Mouse (Mus musculus) liver, adult (tissue): ENCODE results near the gene Fez1.

Experiments used
- GATA4 ChIP-seq: IDR thresholded peaks from 2 replicates; pipeline ENCODE4 v1.6.1; 2014; ENCODE audit warnings: mild to moderate bottlenecking, low read length; ENCODE audit not compliant: insufficient replicate concordance

Gene Fez1

DNA sequence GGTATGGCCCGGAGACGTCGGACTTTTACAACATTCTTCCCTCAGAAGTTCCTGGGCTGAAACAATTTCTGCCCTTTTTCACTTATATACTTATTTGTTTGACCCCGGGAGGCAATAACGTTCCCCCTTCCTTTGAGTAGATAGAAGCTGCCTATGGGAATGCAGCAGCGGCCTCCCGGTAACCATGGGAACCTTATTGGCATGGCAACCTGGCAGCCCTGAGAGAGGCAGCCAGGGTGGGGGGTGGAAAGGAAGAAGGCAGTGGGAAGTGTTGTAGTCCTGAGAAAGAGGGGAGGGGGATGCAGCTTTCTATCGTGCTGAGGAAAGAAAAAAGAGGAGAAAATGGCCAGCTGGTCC, at the start of gene Fez1:
Gene Fez1 (plus strand): TSS at position 221 of the 357 bp plus-strand sequence.
- no peak for TF ChIP-seq GATA4

DNA sequence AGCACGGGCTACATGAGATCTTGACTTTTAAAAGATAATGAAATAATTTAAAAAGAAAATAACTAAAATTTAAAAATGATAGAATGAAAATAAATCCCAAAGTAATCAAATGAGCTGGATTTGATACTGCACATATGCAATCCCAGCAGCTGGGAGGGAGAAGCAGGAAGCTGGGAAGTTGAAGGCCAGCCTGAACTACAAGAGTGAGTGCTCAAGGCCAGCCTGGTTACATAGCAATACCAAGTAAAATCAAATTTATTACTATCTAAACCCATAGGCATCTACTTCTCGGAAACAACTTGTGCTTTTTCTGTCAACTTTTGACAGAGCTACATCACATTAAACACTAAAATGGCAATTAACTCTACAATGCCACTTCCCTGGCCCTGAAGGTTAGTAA, 37.7 kb upstream of the Fez1 start:
- TF ChIP-seq GATA4: no peak

DNA sequence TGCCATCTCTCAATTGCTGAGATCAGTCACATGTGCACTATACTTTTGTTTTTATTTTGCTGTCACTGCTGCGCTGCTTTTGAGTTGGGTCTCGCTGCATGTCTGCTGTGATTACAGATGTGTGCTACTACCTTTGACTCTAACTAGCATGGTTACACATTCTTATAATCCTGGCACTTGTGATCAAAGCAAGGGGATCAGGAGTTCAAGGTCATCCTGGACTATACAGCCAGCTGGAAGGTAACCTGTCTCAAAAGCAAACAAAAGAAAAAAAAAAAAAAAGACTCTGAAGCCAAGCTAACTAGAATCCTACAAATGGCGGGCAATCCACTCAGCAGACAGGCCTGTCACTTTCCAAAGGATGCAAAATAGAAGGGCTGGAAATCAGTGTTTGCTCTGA, 29.5 kb upstream of the Fez1 start:
- TF ChIP-seq GATA4: no peak

DNA sequence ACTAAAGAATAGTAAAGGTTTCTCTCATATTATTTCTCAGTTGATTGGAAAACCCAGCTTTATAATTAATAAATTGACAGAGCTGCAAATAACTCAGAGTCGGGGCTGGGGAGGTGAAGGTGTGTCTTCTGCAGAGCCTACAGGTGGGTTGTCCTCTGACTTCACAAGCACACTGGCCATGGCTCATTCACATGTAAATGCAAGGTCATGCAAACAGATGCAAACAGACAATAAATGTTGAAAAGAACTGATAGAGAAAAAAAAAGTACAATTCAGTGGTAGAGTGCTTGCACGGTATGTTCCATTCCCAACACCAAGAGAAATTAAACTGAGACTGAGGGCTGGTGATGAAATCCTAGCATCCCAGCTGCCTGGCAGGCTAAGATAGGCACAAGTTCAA, 27.2 kb upstream of the Fez1 start:
- TF ChIP-seq GATA4: no peak

DNA sequence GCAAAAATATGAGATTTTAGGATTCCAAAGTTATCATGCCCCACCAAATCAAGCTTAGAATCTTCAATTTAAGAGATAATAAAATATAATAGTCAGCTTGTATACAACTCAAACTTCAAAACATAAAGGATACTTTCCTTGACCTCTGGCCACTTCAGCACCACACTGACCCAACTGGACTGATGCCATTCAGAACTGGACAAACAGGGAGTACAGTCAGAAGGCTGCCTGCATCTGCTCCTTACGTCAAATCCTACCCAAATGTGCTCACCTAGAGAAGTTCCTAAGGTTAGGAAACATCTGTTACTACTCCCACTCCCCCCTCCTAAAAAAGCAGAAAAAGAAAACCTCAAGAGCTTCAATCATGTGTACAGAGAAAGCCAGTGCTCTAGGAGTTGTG, 26.1 kb upstream of the Fez1 start:
- TF ChIP-seq GATA4: no peak

DNA sequence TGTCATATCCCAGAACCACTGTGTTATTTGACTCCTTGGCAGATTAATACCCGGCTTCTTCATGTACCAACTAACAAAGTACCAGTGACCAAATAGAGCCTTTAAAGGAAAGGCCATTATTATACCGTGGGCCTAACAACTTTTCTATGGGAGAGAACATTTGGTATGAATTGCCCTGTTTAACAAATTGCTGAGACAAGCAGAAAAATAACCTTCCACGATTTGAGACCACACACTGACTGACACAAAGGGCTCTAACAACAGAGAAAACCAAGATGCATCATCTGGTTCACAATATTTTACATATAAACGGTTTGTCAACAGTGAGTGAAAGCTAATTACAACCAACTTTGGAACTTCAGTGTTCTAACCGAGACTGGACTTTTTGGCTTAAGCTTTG, 25.4 kb upstream of the Fez1 start:
- TF ChIP-seq GATA4: no peak

DNA sequence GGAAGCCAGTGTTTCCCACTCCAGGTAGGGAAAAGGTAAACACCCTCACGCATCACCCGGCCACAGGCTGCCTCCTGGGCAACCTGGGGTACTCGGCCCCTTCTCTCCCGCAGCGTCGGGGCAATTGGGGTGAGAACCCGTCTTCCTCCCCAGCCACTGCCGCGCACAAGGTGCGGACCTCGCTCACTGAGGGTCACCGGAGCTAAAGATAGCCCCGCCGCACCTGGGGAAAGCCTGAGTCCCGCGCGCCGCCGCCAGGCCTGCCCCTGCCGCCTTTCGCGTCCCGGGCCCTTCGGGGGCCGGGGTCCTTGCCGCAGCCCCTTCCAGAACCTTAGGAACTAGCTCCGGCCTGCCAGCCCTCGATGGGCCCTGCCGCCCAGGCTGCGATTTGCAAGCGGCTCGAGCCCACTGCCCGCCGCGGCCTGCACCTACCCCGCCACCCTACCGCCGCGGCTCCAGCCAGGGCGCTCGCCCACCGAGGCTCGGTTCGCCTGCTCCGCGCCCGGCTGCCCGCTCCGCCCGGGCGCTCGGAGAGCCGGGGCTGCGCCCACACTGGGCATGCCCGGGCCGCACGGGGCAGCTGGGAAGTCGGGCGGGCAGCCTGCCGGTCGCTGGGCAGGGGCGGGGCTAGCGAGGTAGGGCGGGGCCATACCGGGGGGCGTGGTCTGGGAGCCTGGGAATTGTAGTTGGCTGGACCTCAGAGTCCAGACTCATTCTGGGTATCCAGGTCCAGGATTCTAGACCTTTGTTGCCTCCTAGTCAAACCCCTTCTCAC, 24.7 kb upstream of the Fez1 start, which contains the start of gene Ei24:
Gene Ei24 (minus strand): TSS at position 613 of the 775 bp plus-strand sequence.
- no peak for TF ChIP-seq GATA4

DNA sequence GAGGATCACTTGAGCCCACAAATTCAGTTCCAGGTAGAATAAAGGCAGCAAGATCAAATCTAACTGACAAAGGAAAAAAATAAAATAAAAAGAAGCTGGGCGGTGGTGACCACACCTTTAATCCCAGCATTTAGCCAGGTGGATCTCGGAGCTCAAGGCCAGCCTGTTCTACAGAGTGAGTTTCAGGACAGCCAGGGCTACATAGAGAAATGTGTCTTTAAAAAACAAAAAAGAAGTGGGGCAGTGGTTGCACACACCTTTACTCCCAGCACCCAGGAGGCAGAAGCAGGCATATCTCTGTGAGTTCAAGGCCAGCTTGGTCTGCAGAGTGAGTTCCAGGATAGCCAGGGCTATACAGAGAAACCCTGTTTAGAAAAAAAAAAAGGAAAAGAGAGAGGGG, 19.7 kb upstream of the Fez1 start:
- no peak for TF ChIP-seq GATA4

DNA sequence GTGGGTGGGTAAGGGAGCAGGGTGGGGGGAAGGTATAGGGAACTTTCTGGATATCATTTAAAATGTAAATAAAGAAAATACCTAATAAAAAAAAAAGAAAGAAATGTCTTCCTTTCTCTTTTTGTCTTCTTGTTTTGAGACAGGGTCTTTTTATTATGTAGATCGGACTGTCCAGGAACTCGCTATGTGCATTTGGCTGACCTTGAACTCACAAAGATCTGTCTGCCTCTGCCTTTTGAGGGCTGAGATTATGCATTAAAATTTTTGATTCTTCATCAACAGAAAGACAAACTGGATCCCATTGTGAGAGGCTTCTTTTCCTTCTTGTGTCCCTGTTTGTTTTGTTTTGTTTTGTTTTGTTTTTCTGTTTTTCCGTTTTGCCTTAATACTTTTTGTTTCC, 18.7 kb upstream of the Fez1 start:
- TF ChIP-seq GATA4: no peak

DNA sequence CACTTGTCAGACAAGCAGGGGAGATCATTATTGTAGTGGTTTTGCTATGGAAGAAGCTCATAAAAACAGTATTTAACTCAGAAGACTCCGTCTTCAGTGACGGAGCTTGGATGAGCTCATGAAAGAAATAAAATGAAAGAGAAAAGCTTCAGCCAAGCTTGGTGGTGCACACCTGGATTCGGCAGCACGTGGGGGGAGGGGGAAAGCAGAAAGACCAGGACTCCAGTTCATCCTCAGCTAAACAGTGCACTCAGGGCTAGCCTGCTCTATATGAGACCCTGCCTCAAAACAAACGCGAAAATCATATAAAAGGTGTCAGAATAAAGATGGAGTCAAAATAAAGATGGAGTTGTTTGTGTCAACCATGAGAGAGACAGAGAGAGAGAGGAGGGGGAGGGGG, 18.3 kb upstream of the Fez1 start:
- no peak for TF ChIP-seq GATA4

DNA sequence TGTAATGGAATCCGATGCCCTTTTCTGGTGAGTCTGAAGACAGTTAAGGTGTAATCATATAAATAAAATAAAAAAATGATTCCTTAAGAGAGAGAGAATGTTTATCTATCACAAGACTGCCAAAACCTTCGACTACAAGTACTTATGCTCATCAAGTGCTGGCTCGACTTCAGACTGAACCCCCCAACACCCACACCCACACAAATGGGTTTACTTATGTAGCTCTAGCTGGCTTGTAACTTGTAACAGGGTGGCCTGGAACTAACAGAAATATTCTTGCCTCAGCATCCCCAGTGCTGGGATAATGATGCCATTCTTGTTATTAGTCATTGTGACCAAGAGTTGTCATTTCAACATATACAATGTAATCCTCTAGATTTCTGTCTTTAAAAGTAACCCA, 17.7 kb upstream of the Fez1 start:
- no peak for TF ChIP-seq GATA4

DNA sequence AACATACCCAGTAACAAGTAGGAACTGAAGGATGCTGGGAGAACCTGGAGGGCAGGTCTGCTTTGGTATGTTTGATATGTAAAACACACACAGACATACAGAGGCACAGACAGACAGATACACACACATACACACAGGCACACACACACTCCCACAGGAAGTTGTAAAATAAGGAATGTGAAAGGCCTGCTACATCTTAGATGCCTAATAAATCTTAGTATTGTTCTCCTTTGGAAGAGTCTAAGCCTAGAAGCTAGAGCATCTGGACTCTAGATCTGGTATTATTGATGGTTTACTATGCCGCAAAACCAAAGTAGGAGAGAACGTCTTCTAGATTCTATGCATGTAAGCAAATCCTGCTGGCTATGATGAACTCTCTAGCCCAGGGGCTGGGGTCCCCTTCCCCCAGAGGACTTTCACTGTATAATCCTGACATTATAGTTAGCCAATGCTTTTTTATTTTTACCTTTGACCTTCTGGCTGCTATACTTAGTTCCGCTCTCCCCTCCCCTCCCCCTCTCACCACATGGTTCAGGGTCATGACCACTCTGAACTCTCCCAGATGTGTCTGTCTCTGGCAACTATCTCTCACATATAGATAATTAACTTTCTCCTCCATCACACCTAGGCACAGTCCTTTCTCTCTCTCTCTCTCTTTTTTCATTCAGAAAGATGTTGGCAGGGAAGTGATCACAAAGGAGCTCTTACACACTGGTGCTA, 16.2 kb upstream of the Fez1 start:
- TF ChIP-seq GATA4: no peak

DNA sequence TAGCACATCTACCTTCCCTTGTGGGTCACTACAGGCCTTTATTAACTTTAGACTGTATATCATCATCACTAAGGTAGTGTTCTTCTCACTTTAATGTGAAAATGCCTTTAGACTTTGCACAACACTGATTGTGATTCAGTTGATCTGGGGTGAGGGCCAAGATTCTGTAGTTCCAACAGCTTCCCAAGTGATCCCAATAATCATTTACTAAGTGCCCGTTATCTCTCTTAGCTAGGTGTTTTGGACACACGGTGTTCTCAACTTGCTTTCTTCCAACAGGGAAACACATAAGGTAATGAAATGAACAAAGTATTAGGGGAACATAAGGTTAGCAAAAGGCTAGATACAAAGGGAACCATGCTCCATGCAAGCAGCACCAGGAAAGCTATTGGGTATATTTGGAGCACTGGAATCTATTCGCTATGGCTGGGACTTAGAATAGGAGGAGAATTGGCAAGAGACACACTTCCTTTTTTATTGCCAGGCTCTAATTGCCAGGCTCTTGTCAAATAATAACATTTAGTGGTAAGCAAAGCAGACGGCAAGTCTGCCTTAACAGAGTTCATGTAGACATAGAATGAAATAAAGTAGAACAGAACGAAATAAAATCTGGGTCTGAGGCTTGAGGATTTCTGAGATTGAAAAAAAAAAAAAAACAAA, 13.4 kb upstream of the Fez1 start:
- peak; percentile 99 for TF ChIP-seq GATA4

DNA sequence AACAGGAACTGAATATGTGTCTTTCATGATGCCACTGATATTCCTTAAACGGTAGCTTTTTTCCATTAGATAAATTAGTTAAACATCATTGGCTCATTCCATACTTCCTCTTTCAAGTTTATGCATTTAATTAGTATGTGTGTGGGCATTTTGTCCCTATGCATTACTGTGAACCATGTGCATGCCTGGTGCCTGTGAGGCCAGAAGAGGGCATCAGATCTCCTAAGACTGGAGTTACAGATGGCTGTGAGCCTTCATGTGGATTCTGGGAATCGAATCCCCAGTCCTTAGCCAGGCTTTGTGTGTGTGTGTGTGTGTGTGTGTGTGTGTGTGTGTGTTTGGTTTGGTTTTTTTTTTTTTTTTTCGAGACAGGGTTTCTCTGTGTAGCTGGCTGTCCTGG, 7.2 kb upstream of the Fez1 start:
- TF ChIP-seq GATA4: no peak

DNA sequence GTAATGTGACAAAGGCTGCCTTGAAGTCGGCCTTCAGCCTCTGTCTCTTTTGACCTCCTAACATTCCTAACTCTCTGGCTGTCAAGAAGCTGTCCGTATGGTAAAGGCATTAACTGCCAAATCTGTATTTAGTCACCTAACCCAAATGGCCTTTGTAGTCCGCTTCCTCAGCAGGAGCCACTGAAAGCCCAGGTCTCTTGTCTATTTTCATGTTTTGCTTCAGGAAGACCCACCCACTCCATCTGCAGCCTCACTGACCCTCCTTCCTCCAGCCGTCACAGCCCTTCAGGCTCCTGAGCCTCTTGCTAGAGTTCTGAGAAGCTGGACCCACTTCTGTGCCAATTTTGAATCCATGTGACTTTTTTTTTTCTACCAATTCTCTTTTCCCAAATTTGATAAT, 2.8 kb upstream of the Fez1 start:
- no peak for TF ChIP-seq GATA4
